Mouse (Mus musculus) bone marrow macrophage, adult 2 months (primary cell): ENCODE results near the gene Lad1.

Source experiments
- CTCF ChIP-seq: IDR thresholded peaks from 2 replicates; pipeline ENCODE4 v1.5.1; 2012; ENCODE audit warnings: low read depth, mild to moderate bottlenecking, low read length, moderate library complexity
- POLR2A ChIP-seq: IDR thresholded peaks from 2 replicates; pipeline ENCODE4 v1.6.1; 2012; ENCODE audit warnings: mild to moderate bottlenecking, low read depth, low read length, borderline replicate concordance

- TF ChIP-seq CTCF = peak; percentile 89
- no peak for TF ChIP-seq POLR2A
These were observed 28.8 kb downstream of the Lad1 start for GRCm38 (mm10) chr1:135847139-135847562.
